Mouse (Mus musculus) gastrocnemius, postnatal 14 days (tissue): Measurements from ENCODE around the gene Nek8. TPM values are rescaled to one million over a fixed set of nuclear protein-coding genes. Genes with fewer than 3 reads are reported as not detected.

ENCODE experiments used
- DNase-seq: peaks from one replicate; pipeline ENCODE4 v3.0.0; 2021; ENCODE audit warnings: mixed read lengths
- intact Hi-C: fragments of 180-260 bp; cut with DNase I; formaldehyde crosslinking; loops from one replicate; pipeline ENCODE4 v1.15.1; 2025; ENCODE audit warnings: low total_unique reads
- long read RNA-seq, 2 experiments: library from polyadenylated mRNA; stranded (forward); transcript quantifications; one replicate each; pipeline ENCODE4 v2.0.0; 2021
- total RNA-seq, 2 experiments: library from RNA; stranded (reverse); gene quantifications; 2 replicates each; pipeline ENCODE4 v1.2.3; 2021

Nek8 gene
- 1 to 10 TPM; 1.4 to 2.1 TPM for total RNA-seq
- long read RNA-seq, experiment 1, partial matches to known transcripts, result 1 of 3 reads
- long read RNA-seq, experiment 1, other reads (novel, unspliced or antisense), result 1 of 3 reads
- long read RNA-seq, experiment 2, result 0 reads

- peak; percentile 87 for DNase-seq
- intact Hi-C loops, result loop anchor here (5.0 kb wide), 1 partner anchor 119 kb away; no protein-coding TSS in a partner anchor
Observed at GRCm38 (mm10) chr11:78176402-78176862, at the start of gene Nek8, which contains the start of gene Tlcd1. Gene Nek8 (minus strand): TSS chr11:78176675. Gene Tlcd1 (plus strand): TSS chr11:78176711.

- DNase-seq, result no peak
- intact Hi-C loops, result no loop called here
Observed at GRCm38 (mm10) chr11:78223586-78223985, 47.1 kb upstream of the Nek8 start.

- DNase-seq, result no peak
- intact Hi-C loops, result no loop called here
Observed at GRCm38 (mm10) chr11:78215709-78216317, 39.3 kb upstream of the Nek8 start.

- intact Hi-C loops, result no loop called here
Observed at GRCm38 (mm10) chr11:78213086-78213817, 36.8 kb upstream of the Nek8 start.

GRCm38 (mm10) chr11:78211513-78211912 is 35.0 kb upstream of the Nek8 start:
- DNase-seq, result no peak
- intact Hi-C loops, result no loop called here

More at GRCm38 (mm10) chr11:78213086-78213817, 36.8 kb upstream of the Nek8 start:
- DNase-seq, result no peak

- no peak for DNase-seq
- intact Hi-C loops, result no loop called here
Observed at GRCm38 (mm10) chr11:78210615-78211014, 34.1 kb upstream of the Nek8 start.

GRCm38 (mm10) chr11:78209886-78210285 is 33.4 kb upstream of the Nek8 start:
- no peak for DNase-seq
- intact Hi-C loops, result no loop called here

GRCm38 (mm10) chr11:78207190-78207589 is 30.7 kb upstream of the Nek8 start:
- intact Hi-C loops, result no loop called here
- DNase-seq, result no peak

- no peak for DNase-seq
- intact Hi-C loops, result no loop called here
Observed at GRCm38 (mm10) chr11:78205361-78206206, 29.1 kb upstream of the Nek8 start.

GRCm38 (mm10) chr11:78204287-78204686 is 27.8 kb upstream of the Nek8 start:
- DNase-seq, result no peak
- intact Hi-C loops, result no loop called here

- intact Hi-C loops, result no loop called here
Observed at GRCm38 (mm10) chr11:78202372-78202771, 25.9 kb upstream of the Nek8 start.

GRCm38 (mm10) chr11:78195101-78195863 is 18.8 kb upstream of the Nek8 start:
- intact Hi-C loops, result no loop called here
- no peak for DNase-seq

More at GRCm38 (mm10) chr11:78202372-78202771, 25.9 kb upstream of the Nek8 start:
- no peak for DNase-seq

GRCm38 (mm10) chr11:78194411-78195100 is 18.1 kb upstream of the Nek8 start:
- intact Hi-C loops, result no loop called here
- peak; percentile 78 for DNase-seq

- DNase-seq, result no peak
- intact Hi-C loops, result no loop called here
Observed at GRCm38 (mm10) chr11:78193113-78193512, 16.6 kb upstream of the Nek8 start, which contains the start of gene Proca1. Gene Proca1 (plus strand): TSS chr11:78193392.

- DNase-seq, result no peak
- intact Hi-C loops, result no loop called here
Observed at GRCm38 (mm10) chr11:78190041-78190440, 13.6 kb upstream of the Nek8 start.

- intact Hi-C loops, result no loop called here
- peak; percentile 76 for DNase-seq
Observed at GRCm38 (mm10) chr11:78189234-78190040, 13.0 kb upstream of the Nek8 start.
